Mouse (Mus musculus): Measurements from ENCODE around the gene Pitpnm3. TPM values are rescaled to one million over a fixed set of nuclear protein-coding genes. Genes with fewer than 3 reads are reported as not detected.
A peak's percentile ranks its signal among the peaks of the same experiment; 100 is the strongest.
"Not testable (repeated sequence)": the region's sequence is repeated elsewhere in the genome, so short reads cannot be mapped to it uniquely, and the experiment has no call there.

Gene Pitpnm3
- 4.4 and 6.4 TPM in 2 replicates for polyA plus RNA-seq (2014; fragmentation: Nextera tagmentation; extraction: Ambion mirVana)

GRCm38 (mm10) chr11:72135383-72136158 lies at the start of gene Pitpnm3:
Gene Pitpnm3 (minus strand): TSS chr11:72135778.
- peak; percentile 49; the same call in 1 of the 2 replicates for ATAC-seq (ENCODE audit: low read depth)
- H3K27ac ChIP-seq (ENCODE audit: low read depth, low read length): no peak within 1 kb of the TSS
- peak within 1 kb of the TSS; percentile 98 for H3K4me2 ChIP-seq (ENCODE audit: low read depth, low read length)
- H3K27me3 ChIP-seq (ENCODE audit: control insufficient read depth, insufficient read depth, low read length): peaks cover 22% of the 10 kb centered on the region
- H3K4me3 ChIP-seq (ENCODE audit: low read depth, low read length): peak within 1 kb of the TSS; percentile 62
- no peaks in the 10 kb centered on the region for H3K36me3 ChIP-seq (ENCODE audit: control insufficient read depth, insufficient read depth, low read length)
- H3K4me1 ChIP-seq (ENCODE audit: control insufficient read depth, insufficient read depth, low read length): peaks cover 7% of the 10 kb centered on the region; the same call in 1 of the 2 replicates
- H3K9ac ChIP-seq (replicated peaks; ENCODE audit: low read depth, low read length): peak within 1 kb of the TSS; percentile 81
- WGBS: under 1% methylated on average over 71 of the region's 107 CpGs
- no peaks in the 10 kb centered on the region for H3K9me3 ChIP-seq (ENCODE audit: control insufficient read depth, low read length)

DNA sequence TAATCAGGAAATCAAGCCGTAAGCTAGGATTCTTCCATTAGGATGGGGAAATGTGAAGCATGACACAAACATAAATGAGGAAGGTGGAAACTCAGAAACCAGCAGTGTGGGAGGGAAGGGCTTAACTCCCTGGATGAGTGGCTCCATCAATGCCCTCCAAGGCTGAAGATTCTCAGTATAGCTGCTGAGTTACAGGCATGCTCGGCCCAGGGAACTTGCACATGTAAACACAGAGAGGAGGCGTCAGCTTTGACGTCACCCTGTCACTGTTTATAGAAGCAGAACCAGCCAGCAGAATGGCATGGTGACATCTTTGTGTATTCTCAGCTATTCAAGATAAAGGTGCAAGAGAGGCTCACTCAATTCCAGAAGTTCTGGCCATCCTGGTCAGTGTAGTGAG lies 48.7 kb upstream of the Pitpnm3 start:
- no peaks in the 10 kb centered on the region for H3K9me3 ChIP-seq (ENCODE audit: control insufficient read depth, low read length)
- H3K9ac ChIP-seq (replicated peaks; ENCODE audit: low read depth, low read length): no peak overlapping the region
- H3K36me3 ChIP-seq (ENCODE audit: control insufficient read depth, insufficient read depth, low read length): 0 out of 2 replicates have a peak, but pooled peaks cover 4% of the 10 kb centered on the region
- H3K27me3 ChIP-seq (ENCODE audit: control insufficient read depth, insufficient read depth, low read length): no peaks in the 10 kb centered on the region
- WGBS: 86% methylated on average over 4 of the region's 4 CpGs
- ATAC-seq (ENCODE audit: low read depth): no peak
- H3K4me3 ChIP-seq (ENCODE audit: low read depth, low read length): no peak overlapping the region
- H3K27ac ChIP-seq (ENCODE audit: low read depth, low read length): no peak overlapping the region
- H3K4me2 ChIP-seq (ENCODE audit: low read depth, low read length): no peak overlapping the region
- no peaks in the 10 kb centered on the region for H3K4me1 ChIP-seq (ENCODE audit: control insufficient read depth, insufficient read depth, low read length)

DNA sequence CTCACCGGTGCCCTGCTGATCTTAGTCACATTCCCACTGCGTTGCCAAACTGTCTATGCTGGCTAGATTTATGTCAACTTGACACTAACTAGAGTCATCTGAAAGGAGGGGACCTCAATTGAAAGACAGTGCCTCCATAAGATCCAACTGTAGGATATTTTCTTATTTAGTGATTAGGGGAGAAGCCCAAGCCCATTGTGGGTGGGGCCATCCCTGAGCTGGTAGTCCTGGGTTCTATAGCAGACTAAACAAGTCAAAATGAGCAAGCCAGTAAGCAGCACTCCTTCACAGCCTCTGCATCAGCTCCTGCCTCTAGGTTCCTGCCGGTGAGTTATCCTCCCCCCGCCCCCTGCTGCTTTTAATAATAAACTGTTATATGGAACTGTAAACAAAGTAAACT lies 45.6 kb upstream of the Pitpnm3 start:
- 0 out of 2 replicates have a peak, but pooled peaks cover 3% of the 10 kb centered on the region for H3K4me1 ChIP-seq (ENCODE audit: control insufficient read depth, insufficient read depth, low read length)
- H3K9me3 ChIP-seq (ENCODE audit: control insufficient read depth, low read length): no peaks in the 10 kb centered on the region
- H3K27ac ChIP-seq (ENCODE audit: low read depth, low read length): no peak overlapping the region
- no peak for ATAC-seq (ENCODE audit: low read depth)
- no peak overlapping the region for H3K4me3 ChIP-seq (ENCODE audit: low read depth, low read length)
- no peak overlapping the region for H3K4me2 ChIP-seq (ENCODE audit: low read depth, low read length)
- H3K36me3 ChIP-seq (ENCODE audit: control insufficient read depth, insufficient read depth, low read length): peaks cover 11% of the 10 kb centered on the region; the same call in 1 of the 2 replicates
- H3K9ac ChIP-seq (replicated peaks; ENCODE audit: low read depth, low read length): no peak overlapping the region
- H3K27me3 ChIP-seq (ENCODE audit: control insufficient read depth, insufficient read depth, low read length): no peaks in the 10 kb centered on the region
- whole genome bisulfite sequencing: 82% methylated on average over 4 of the region's 4 CpGs

DNA sequence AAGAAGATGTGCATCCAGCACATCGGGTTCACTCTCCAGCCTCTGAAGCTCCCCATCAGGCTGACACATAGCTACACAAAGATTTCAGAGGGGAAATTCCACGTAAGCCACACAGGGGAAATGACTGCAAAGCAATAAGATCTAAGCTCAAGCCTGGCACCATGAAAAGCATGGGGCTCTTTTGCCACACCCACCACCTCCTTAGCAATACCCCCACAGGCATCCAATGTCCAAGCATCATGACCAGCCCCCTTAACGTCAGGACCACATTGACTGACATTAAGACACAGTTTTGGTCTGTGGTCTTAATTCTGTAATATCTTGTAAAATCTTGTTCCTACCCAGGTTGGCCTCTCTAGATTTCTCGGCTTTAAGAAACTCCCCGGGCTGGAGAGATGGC lies 45.0 kb upstream of the Pitpnm3 start:
- no peaks in the 10 kb centered on the region for H3K9me3 ChIP-seq (ENCODE audit: control insufficient read depth, low read length)
- H3K4me1 ChIP-seq (ENCODE audit: control insufficient read depth, insufficient read depth, low read length): 0 out of 2 replicates have a peak, but pooled peaks cover 3% of the 10 kb centered on the region
- no peak overlapping the region for H3K27ac ChIP-seq (ENCODE audit: low read depth, low read length)
- no peaks in the 10 kb centered on the region for H3K27me3 ChIP-seq (ENCODE audit: control insufficient read depth, insufficient read depth, low read length)
- H3K36me3 ChIP-seq (ENCODE audit: control insufficient read depth, insufficient read depth, low read length): peaks cover 15% of the 10 kb centered on the region
- H3K9ac ChIP-seq (replicated peaks; ENCODE audit: low read depth, low read length): no peak overlapping the region
- H3K4me3 ChIP-seq (ENCODE audit: low read depth, low read length): no peak overlapping the region
- ATAC-seq (ENCODE audit: low read depth): no peak
- H3K4me2 ChIP-seq (ENCODE audit: low read depth, low read length): no peak overlapping the region
- 91% methylated on average over 5 of the region's 5 CpGs for WGBS

GRCm38 (mm10) chr11:72176553-72176952 lies 41.0 kb upstream of the Pitpnm3 start:
- 24% methylated on average over 3 of the region's 3 CpGs for WGBS
- Histone ChIP-seq H3K4me2 (ENCODE audit: low read depth, low read length) (no peak overlapping the region), H3K27me3 (ENCODE audit: control insufficient read depth, insufficient read depth, low read length) (no peaks in the 10 kb centered on the region), H3K9me3 (ENCODE audit: control insufficient read depth, low read length) (no peaks in the 10 kb centered on the region), H3K9ac (replicated peaks; ENCODE audit: low read depth, low read length) (no peak overlapping the region), H3K36me3 (ENCODE audit: control insufficient read depth, insufficient read depth, low read length) (peaks cover 20% of the 10 kb centered on the region), H3K27ac (ENCODE audit: low read depth, low read length) (no peak overlapping the region), H3K4me3 (ENCODE audit: low read depth, low read length) (no peak overlapping the region), H3K4me1 (ENCODE audit: control insufficient read depth, insufficient read depth, low read length) (0 out of 2 replicates have a peak, but pooled peaks cover 3% of the 10 kb centered on the region)
- ATAC-seq (ENCODE audit: low read depth): no peak

- ATAC-seq (ENCODE audit: low read depth): no peak
- 0 out of 2 replicates have a peak, but pooled peaks cover 3% of the 10 kb centered on the region for H3K4me1 ChIP-seq (ENCODE audit: control insufficient read depth, insufficient read depth, low read length)
- no peak overlapping the region for H3K4me2 ChIP-seq (ENCODE audit: low read depth, low read length)
- 64% methylated on average over 5 of the region's 5 CpGs for whole genome bisulfite sequencing
- H3K4me3 ChIP-seq (ENCODE audit: low read depth, low read length): no peak overlapping the region
- H3K27ac ChIP-seq (ENCODE audit: low read depth, low read length): no peak overlapping the region
- no peak overlapping the region for H3K9ac ChIP-seq (replicated peaks; ENCODE audit: low read depth, low read length)
- H3K36me3 ChIP-seq (ENCODE audit: control insufficient read depth, insufficient read depth, low read length): peaks cover 20% of the 10 kb centered on the region
- no peaks in the 10 kb centered on the region for H3K9me3 ChIP-seq (ENCODE audit: control insufficient read depth, low read length)
- no peaks in the 10 kb centered on the region for H3K27me3 ChIP-seq (ENCODE audit: control insufficient read depth, insufficient read depth, low read length)
Measured at GRCm38 (mm10) chr11:72175966-72176365, 40.4 kb upstream of the Pitpnm3 start.

DNA sequence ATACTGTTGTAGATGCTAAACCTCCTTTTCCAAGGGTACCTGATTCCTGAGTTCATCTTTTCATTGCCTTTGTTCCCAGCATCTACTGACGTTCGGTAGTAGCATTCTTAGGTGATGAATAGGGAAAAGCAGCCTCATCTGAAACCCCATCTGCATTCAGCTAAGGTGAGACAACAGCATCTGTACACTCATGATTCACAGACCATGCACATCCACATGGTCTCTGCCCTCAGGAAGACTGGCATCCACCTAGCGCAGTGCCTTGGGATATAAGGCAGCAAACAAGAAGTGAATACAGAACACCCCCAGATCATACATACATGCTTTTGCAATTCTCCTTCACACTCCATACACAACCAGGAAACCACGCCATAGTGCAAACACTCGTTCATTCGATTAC lies 39.1 kb upstream of the Pitpnm3 start:
- Histone ChIP-seq H3K4me3 (ENCODE audit: low read depth, low read length) (no peak overlapping the region), H3K9me3 (ENCODE audit: control insufficient read depth, low read length) (no peaks in the 10 kb centered on the region), H3K9ac (replicated peaks; ENCODE audit: low read depth, low read length) (no peak overlapping the region), H3K4me2 (ENCODE audit: low read depth, low read length) (no peak overlapping the region), H3K4me1 (ENCODE audit: control insufficient read depth, insufficient read depth, low read length) (0 out of 2 replicates have a peak, but pooled peaks cover 3% of the 10 kb centered on the region), H3K36me3 (ENCODE audit: control insufficient read depth, insufficient read depth, low read length) (peaks cover 26% of the 10 kb centered on the region), H3K27me3 (ENCODE audit: control insufficient read depth, insufficient read depth, low read length) (no peaks in the 10 kb centered on the region), H3K27ac (ENCODE audit: low read depth, low read length) (no peak overlapping the region)
- 94% methylated on average over 6 of the region's 6 CpGs for WGBS
- ATAC-seq (ENCODE audit: low read depth): no peak

GRCm38 (mm10) chr11:72173506-72173905 lies 37.9 kb upstream of the Pitpnm3 start:
- 87% methylated on average over 5 of the region's 5 CpGs for WGBS
- Histone ChIP-seq H3K9ac (replicated peaks; ENCODE audit: low read depth, low read length) (no peak overlapping the region), H3K36me3 (ENCODE audit: control insufficient read depth, insufficient read depth, low read length) (peaks cover 29% of the 10 kb centered on the region)

GRCm38 (mm10) chr11:72171906-72172305 lies 36.3 kb upstream of the Pitpnm3 start:
- not testable (repeated sequence) for H3K4me3 ChIP-seq (ENCODE audit: low read depth, low read length); H3K4me2 ChIP-seq (ENCODE audit: low read depth, low read length); ATAC-seq (ENCODE audit: low read depth); H3K27ac ChIP-seq (ENCODE audit: low read depth, low read length); H3K4me1 ChIP-seq (ENCODE audit: control insufficient read depth, insufficient read depth, low read length); H3K27me3 ChIP-seq (ENCODE audit: control insufficient read depth, insufficient read depth, low read length); H3K9ac ChIP-seq (replicated peaks; ENCODE audit: low read depth, low read length); H3K9me3 ChIP-seq (ENCODE audit: control insufficient read depth, low read length)
- WGBS: 39% methylated on average over 4 of the region's 4 CpGs
- H3K36me3 ChIP-seq (ENCODE audit: control insufficient read depth, insufficient read depth, low read length): peaks cover 29% of the 10 kb centered on the region

More at GRCm38 (mm10) chr11:72173506-72173905, 37.9 kb upstream of the Pitpnm3 start:
- no peak overlapping the region for H3K4me3 ChIP-seq (ENCODE audit: low read depth, low read length)
- 0 out of 2 replicates have a peak, but pooled peaks cover 3% of the 10 kb centered on the region for H3K4me1 ChIP-seq (ENCODE audit: control insufficient read depth, insufficient read depth, low read length)
- no peak overlapping the region for H3K4me2 ChIP-seq (ENCODE audit: low read depth, low read length)
- H3K9me3 ChIP-seq (ENCODE audit: control insufficient read depth, low read length): no peaks in the 10 kb centered on the region
- H3K27me3 ChIP-seq (ENCODE audit: control insufficient read depth, insufficient read depth, low read length): no peaks in the 10 kb centered on the region
- ATAC-seq (ENCODE audit: low read depth): no peak
- H3K27ac ChIP-seq (ENCODE audit: low read depth, low read length): no peak overlapping the region

Measured in neural tube, embryonic 14.5 days (tissue).